Mouse (Mus musculus): Measurements from ENCODE around the gene Clec2g.

DNA sequence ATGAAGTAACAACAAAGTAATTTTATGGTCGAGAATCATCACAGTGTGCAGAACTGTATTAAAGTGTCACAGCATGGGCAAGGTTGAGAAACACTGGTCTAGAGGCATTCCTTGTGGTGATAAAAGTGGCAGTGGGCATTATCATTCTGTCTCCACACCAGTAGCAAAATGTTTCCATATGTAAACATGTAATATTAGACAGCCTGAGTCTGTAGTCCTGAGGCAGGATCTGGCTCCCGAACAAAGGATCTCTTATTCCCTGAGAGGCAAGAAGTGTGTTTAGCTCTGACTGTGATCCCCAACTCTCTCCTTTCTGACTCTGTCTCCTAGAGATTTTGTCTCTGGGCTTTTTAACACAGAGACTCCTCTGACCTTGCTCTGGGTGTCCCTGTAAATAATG is 1.1 kb upstream of the Clec2g start:
- no peak for TF ChIP-seq MAFK (IDR thresholded peaks at IDR 0.05; ENCODE audit: borderline replicate concordance, low read depth, low read length)
- no peak for TF ChIP-seq POLR2A (IDR thresholded peaks at IDR 0.05; ENCODE audit: control insufficient read depth in 1 of 2, insufficient read depth in 1 of 2, low read depth in 1 of 2, low read length in 2 of 2, poor library complexity in 1 of 2)
- TF ChIP-seq CTCF (IDR thresholded peaks at IDR 0.05 in 2 of 3, conservative IDR thresholded peaks at IDR 0.05 in 1 of 3; ENCODE audit: control insufficient read depth in 1 of 3, insufficient read depth in 1 of 3, low read depth in 2 of 3, low read length in 3 of 3, poor library complexity in 1 of 3, severe bottlenecking in 1 of 3) = no peak
- TF ChIP-seq TCF12 (IDR thresholded peaks at IDR 0.05; ENCODE audit: low read depth, low read length) = no peak
- TF ChIP-seq ZMIZ1 (IDR thresholded peaks at IDR 0.05; ENCODE audit: low read depth, low read length) = no peak
- TF ChIP-seq ETS1 (IDR thresholded peaks at IDR 0.05; ENCODE audit: low read depth, low read length) = no peak
- TF ChIP-seq GABPA (IDR thresholded peaks at IDR 0.05; ENCODE audit: low read depth, low read length) = no peak
- no peak for TF ChIP-seq EP300 (IDR thresholded peaks at IDR 0.05; ENCODE audit: low read depth in 1 of 2, low read length in 2 of 2)
- TF ChIP-seq USF1 (IDR thresholded peaks at IDR 0.05; ENCODE audit: low read depth, low read length) = no peak
- TF ChIP-seq TBP (IDR thresholded peaks at IDR 0.05; ENCODE audit: low read depth, low read length) = no peak
- no peak for TF ChIP-seq CHD1 (IDR thresholded peaks at IDR 0.05; ENCODE audit: low read depth, low read length)

Data from MEL (cell line).